Mouse (Mus musculus): Measurements from ENCODE around the gene Cldn20. TPM values are rescaled to one million over a fixed set of nuclear protein-coding genes. Genes with fewer than 3 reads are reported as not detected.

The Cldn20 gene
- polyA plus RNA-seq (2015; fragmentation: Nextera tagmentation; extraction: Ambion mirVana) = 0.42 TPM in 1 of 2 replicates, not detected in the other

DNA sequence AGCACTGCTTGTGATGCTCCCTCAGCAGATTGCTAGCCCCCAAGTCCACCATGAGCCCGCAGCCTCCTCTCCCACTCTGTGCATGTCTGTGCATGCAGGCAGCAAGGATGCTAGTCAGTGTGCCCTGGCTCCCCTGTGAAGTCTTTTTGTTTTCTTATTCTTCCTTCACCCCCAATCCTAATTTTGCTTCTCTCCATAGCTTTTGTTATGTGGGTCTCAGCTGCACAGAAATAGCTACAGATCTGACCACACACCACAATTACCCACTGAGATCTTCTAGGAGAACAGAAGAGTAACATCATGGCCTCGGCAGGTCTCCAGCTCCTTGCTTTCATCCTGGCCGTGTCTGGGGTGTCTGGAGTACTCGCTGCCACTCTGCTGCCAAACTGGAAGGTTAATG lies at the start of gene Cldn20:
TSS of gene Cldn20 (plus strand) at position 301 of the 400 bp plus-strand sequence.
- Histone ChIP-seq H3K36me3 (ENCODE audit: control insufficient read depth, insufficient read depth, low read length) (no peaks in the 10 kb centered on the region), H3K27me3 (replicated peaks; ENCODE audit: control insufficient read depth, insufficient read depth, low read length) (no peaks in the 10 kb centered on the region), H3K9ac (ENCODE audit: low read depth, low read length) (no peak within 1 kb of the TSS), H3K4me1 (ENCODE audit: control insufficient read depth, insufficient read depth, low read depth, low read length) (no peaks in the 10 kb centered on the region), H3K9me3 (ENCODE audit: control insufficient read depth, low read length) (no peaks in the 10 kb centered on the region), H3K4me3 (ENCODE audit: low read length) (no peak within 1 kb of the TSS), H3K4me2 (ENCODE audit: low read length) (no peak within 1 kb of the TSS), H3K27ac (ENCODE audit: low read depth, low read length) (no peak within 1 kb of the TSS)
- WGBS = 85% methylated on average over 4 of the region's 4 CpGs
- no peak for ATAC-seq

DNA sequence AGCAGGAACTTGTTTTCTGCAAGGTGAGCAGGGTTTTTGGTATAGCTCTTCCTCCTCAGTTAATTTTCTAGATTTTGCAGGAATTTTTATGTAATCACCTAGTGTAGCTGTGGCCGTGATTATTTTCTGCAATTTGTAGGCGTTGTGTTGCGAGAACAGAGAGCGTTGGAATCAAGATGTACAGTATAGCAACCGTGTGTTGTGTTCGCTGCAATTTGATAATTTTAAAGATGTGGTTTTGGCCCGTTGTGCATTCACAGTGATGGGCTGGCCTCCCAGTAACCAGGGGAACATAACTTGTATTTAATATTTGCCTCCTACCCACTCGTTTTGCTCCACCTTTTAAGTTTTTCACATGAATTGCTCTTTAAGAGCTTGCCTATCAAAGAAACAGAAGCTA lies 49.3 kb upstream of the Cldn20 start:
- Histone ChIP-seq H3K36me3 (ENCODE audit: control insufficient read depth, insufficient read depth, low read length) (no peaks in the 10 kb centered on the region), H3K4me2 (ENCODE audit: low read length) (no peak overlapping the region), H3K4me1 (ENCODE audit: control insufficient read depth, insufficient read depth, low read depth, low read length) (no peaks in the 10 kb centered on the region), H3K9ac (ENCODE audit: low read depth, low read length) (no peak overlapping the region), H3K9me3 (ENCODE audit: control insufficient read depth, low read length) (no peaks in the 10 kb centered on the region), H3K27me3 (replicated peaks; ENCODE audit: control insufficient read depth, insufficient read depth, low read length) (no peaks in the 10 kb centered on the region), H3K4me3 (ENCODE audit: low read length) (no peak overlapping the region), H3K27ac (ENCODE audit: low read depth, low read length) (no peak overlapping the region)
- ATAC-seq = no peak
- 89% methylated on average over 8 of the region's 8 CpGs for WGBS

GRCm38 (mm10) chr17:3485851-3486250 lies 46.5 kb upstream of the Cldn20 start:
- H3K9ac ChIP-seq (ENCODE audit: low read depth, low read length) = no peak overlapping the region
- WGBS = 77% methylated on average over 7 of the region's 7 CpGs
- H3K9me3 ChIP-seq (ENCODE audit: control insufficient read depth, low read length) = no peaks in the 10 kb centered on the region
- no peak overlapping the region for H3K27ac ChIP-seq (ENCODE audit: low read depth, low read length)
- no peaks in the 10 kb centered on the region for H3K4me1 ChIP-seq (ENCODE audit: control insufficient read depth, insufficient read depth, low read depth, low read length)
- H3K4me3 ChIP-seq (ENCODE audit: low read length) = no peak overlapping the region
- no peak overlapping the region for H3K4me2 ChIP-seq (ENCODE audit: low read length)
- no peaks in the 10 kb centered on the region for H3K27me3 ChIP-seq (replicated peaks; ENCODE audit: control insufficient read depth, insufficient read depth, low read length)
- no peaks in the 10 kb centered on the region for H3K36me3 ChIP-seq (ENCODE audit: control insufficient read depth, insufficient read depth, low read length)
- ATAC-seq = no peak

DNA sequence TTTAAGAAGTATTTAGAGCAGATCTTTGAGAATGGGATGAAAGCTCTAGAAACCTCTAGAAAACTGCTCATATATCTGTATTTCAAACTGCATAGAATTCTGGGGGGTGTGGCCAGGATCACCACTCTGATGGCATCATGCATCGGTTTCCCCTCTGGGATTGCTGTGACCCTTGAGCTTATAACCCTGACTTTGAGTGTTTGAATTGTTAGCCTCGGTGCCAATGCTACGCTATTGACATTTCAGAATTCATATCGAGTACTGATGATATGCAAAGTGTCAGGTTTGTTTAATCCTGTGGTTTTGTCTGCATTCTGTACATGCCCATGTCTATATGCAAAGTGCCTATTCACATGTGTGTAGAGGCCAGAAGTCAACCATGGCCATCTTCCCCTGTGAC lies 45.1 kb upstream of the Cldn20 start:
- no peak overlapping the region for H3K9ac ChIP-seq (ENCODE audit: low read depth, low read length)
- no peak overlapping the region for H3K4me3 ChIP-seq (ENCODE audit: low read length)
- H3K4me1 ChIP-seq (ENCODE audit: control insufficient read depth, insufficient read depth, low read depth, low read length) = no peaks in the 10 kb centered on the region

GRCm38 (mm10) chr17:3487721-3488601 lies 44.4 kb upstream of the Cldn20 start:
- Histone ChIP-seq H3K9me3 (ENCODE audit: control insufficient read depth, low read length) (no peaks in the 10 kb centered on the region), H3K27me3 (replicated peaks; ENCODE audit: control insufficient read depth, insufficient read depth, low read length) (no peaks in the 10 kb centered on the region), H3K36me3 (ENCODE audit: control insufficient read depth, insufficient read depth, low read length) (no peaks in the 10 kb centered on the region), H3K4me3 (ENCODE audit: low read length) (no peak overlapping the region), H3K4me1 (ENCODE audit: control insufficient read depth, insufficient read depth, low read depth, low read length) (no peaks in the 10 kb centered on the region), H3K9ac (ENCODE audit: low read depth, low read length) (no peak overlapping the region), H3K4me2 (ENCODE audit: low read length) (no peak overlapping the region), H3K27ac (ENCODE audit: low read depth, low read length) (no peak overlapping the region)
- 72% methylated on average over 12 of the region's 12 CpGs for WGBS
- ATAC-seq = no peak

More for the DNA sequence above, 45.1 kb upstream of the Cldn20 start:
- ATAC-seq = no peak
- Histone ChIP-seq H3K27ac (ENCODE audit: low read depth, low read length) (no peak overlapping the region), H3K9me3 (ENCODE audit: control insufficient read depth, low read length) (no peaks in the 10 kb centered on the region), H3K36me3 (ENCODE audit: control insufficient read depth, insufficient read depth, low read length) (no peaks in the 10 kb centered on the region), H3K4me2 (ENCODE audit: low read length) (no peak overlapping the region), H3K27me3 (replicated peaks; ENCODE audit: control insufficient read depth, insufficient read depth, low read length) (no peaks in the 10 kb centered on the region)
- WGBS = 90% methylated on average over 4 of the region's 4 CpGs

DNA sequence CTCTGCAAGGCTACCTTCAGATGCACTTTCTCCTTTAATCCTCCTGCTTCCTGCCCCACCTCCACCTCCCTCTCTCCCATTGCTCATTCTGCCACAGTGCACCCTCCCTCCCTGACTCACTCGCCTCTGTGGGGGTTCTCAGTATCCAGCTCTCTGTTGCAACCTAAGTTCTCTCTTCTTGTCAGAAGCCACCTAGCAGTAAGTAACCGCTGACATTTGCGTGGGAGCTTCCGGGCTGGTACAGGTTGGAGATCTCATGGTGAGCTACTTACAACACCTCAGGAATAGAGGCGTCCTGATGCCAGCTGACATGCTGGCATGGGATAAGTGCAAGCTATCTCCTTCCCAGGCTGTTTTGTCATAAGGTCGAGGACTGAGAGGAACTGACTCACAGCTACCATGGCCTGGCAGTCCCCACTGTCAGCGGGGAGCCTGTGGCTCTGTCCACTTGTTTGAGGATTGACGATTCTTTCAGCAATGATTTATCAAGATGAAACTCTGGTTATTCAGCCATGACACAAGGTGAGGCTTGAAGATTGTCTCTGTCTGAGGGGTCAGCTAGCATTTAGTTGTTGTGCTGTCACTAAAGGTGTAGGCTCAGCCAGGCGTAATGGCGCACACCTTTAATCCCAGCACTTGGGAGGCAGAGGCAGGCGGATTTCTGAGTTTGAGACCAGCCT lies 42.0 kb upstream of the Cldn20 start:
- no peak overlapping the region for H3K4me2 ChIP-seq (ENCODE audit: low read length)
- H3K36me3 ChIP-seq (ENCODE audit: control insufficient read depth, insufficient read depth, low read length) = no peaks in the 10 kb centered on the region
- WGBS = 86% methylated on average over 11 of the region's 11 CpGs
- H3K4me3 ChIP-seq (ENCODE audit: low read length) = no peak overlapping the region
- H3K9ac ChIP-seq (ENCODE audit: low read depth, low read length) = no peak overlapping the region
- no peaks in the 10 kb centered on the region for H3K9me3 ChIP-seq (ENCODE audit: control insufficient read depth, low read length)
- H3K27ac ChIP-seq (ENCODE audit: low read depth, low read length) = no peak overlapping the region
- no peaks in the 10 kb centered on the region for H3K27me3 ChIP-seq (replicated peaks; ENCODE audit: control insufficient read depth, insufficient read depth, low read length)
- no peaks in the 10 kb centered on the region for H3K4me1 ChIP-seq (ENCODE audit: control insufficient read depth, insufficient read depth, low read depth, low read length)
- no peak for ATAC-seq

GRCm38 (mm10) chr17:3491065-3491464 lies 41.3 kb upstream of the Cldn20 start:
- Histone ChIP-seq H3K4me1 (ENCODE audit: control insufficient read depth, insufficient read depth, low read depth, low read length) (no peaks in the 10 kb centered on the region), H3K4me2 (ENCODE audit: low read length) (no peak overlapping the region), H3K9ac (ENCODE audit: low read depth, low read length) (no peak overlapping the region), H3K9me3 (ENCODE audit: control insufficient read depth, low read length) (no peaks in the 10 kb centered on the region), H3K27ac (ENCODE audit: low read depth, low read length) (no peak overlapping the region), H3K27me3 (replicated peaks; ENCODE audit: control insufficient read depth, insufficient read depth, low read length) (no peaks in the 10 kb centered on the region), H3K4me3 (ENCODE audit: low read length) (no peak overlapping the region), H3K36me3 (ENCODE audit: control insufficient read depth, insufficient read depth, low read length) (no peaks in the 10 kb centered on the region)
- ATAC-seq = no peak
- 74% methylated on average over 5 of the region's 5 CpGs for WGBS

DNA sequence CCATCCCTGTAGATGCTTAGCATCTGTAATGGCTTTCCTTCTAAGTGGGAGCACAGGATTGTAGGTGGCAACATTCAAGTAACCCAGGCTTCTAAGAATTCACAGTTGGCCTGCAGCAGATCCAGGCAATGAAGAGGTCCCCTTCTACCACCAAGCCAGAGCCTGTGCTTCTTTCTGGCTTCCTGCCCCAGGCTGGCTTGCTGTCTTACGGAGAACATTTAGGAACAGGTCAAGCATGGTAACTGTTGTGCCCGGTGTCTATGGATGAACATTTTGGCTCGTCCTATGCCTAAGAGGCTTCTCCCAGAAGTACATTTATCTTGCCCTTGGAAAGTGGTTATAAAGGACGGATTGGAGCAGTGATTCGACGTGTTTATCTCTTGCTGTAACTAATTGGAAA lies 40.7 kb upstream of the Cldn20 start:
- Histone ChIP-seq H3K9ac (ENCODE audit: low read depth, low read length) (no peak overlapping the region), H3K4me2 (ENCODE audit: low read length) (no peak overlapping the region), H3K4me1 (ENCODE audit: control insufficient read depth, insufficient read depth, low read depth, low read length) (no peaks in the 10 kb centered on the region), H3K27me3 (replicated peaks; ENCODE audit: control insufficient read depth, insufficient read depth, low read length) (no peaks in the 10 kb centered on the region), H3K4me3 (ENCODE audit: low read length) (no peak overlapping the region), H3K9me3 (ENCODE audit: control insufficient read depth, low read length) (no peaks in the 10 kb centered on the region), H3K27ac (ENCODE audit: low read depth, low read length) (no peak overlapping the region), H3K36me3 (ENCODE audit: control insufficient read depth, insufficient read depth, low read length) (no peaks in the 10 kb centered on the region)
- ATAC-seq = no peak
- 79% methylated on average over 6 of the region's 6 CpGs for WGBS

DNA sequence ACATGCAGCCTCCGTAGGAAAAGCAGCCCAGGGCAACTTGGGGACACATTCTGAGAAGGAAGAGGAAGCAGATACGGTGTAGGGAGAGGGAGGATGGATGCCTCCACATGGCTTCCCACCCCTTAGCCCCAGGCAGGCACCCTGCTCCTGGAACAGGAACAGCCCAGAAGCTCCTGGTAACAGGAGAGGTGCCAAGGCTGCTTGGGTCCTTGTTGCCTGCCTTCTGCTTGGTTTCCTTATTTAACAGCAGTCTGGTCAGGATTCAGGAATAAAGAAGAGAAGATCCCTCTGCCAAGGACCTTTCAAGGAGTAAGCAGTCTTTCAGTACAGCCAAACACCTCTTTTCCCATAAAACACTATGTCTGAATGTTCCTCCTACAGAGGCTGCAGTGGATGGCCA lies 36.8 kb upstream of the Cldn20 start:
- H3K27ac ChIP-seq (ENCODE audit: low read depth, low read length) = no peak overlapping the region
- 78% methylated on average over 2 of the region's 2 CpGs for WGBS

More for the DNA sequence above, 36.8 kb upstream of the Cldn20 start:
- Histone ChIP-seq H3K4me2 (ENCODE audit: low read length) (no peak overlapping the region), H3K36me3 (ENCODE audit: control insufficient read depth, insufficient read depth, low read length) (no peaks in the 10 kb centered on the region), H3K9me3 (ENCODE audit: control insufficient read depth, low read length) (no peaks in the 10 kb centered on the region), H3K9ac (ENCODE audit: low read depth, low read length) (no peak overlapping the region), H3K27me3 (replicated peaks; ENCODE audit: control insufficient read depth, insufficient read depth, low read length) (no peaks in the 10 kb centered on the region), H3K4me1 (ENCODE audit: control insufficient read depth, insufficient read depth, low read depth, low read length) (no peaks in the 10 kb centered on the region), H3K4me3 (ENCODE audit: low read length) (no peak overlapping the region)
- no peak for ATAC-seq

Measured in hindbrain, embryonic 16.5 days (tissue).